Mouse (Mus musculus) colon, adult 2 months (tissue): ENCODE data around the gene Prl7a1. TPM values are rescaled to one million over a fixed set of nuclear protein-coding genes. Genes with fewer than 3 reads are reported as not detected.

ENCODE experiments used
- polyA plus RNA-seq: library from polyadenylated mRNA; depleted of rRNA; stranded (reverse); fragments of >200 nt; gene quantifications from 2 replicates; pipeline ENCODE4 v1.2.3, GENCODE M21; 2012; rRNA removed

Gene Prl7a1
- polyA plus RNA-seq = not detected in 2 replicates

DNA sequence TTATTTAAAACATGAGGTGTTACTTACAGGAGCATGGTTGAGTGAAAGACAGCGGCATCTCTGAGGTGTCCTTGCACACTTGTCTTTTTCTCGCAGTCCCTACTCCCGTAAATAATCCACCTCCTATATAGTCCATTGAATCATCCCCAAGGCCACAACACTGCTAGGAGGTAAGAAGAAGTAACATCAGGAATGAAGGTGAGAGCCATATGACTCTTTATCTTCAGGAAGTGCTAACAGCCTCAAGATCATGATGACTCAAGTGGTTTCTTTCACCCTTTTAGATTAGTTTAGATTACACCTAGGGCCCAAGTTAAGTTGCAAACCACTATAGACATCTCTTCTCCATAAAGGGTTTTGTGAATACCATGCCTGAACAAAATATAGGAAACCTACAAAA lies at the start of gene Prl7a1:
Gene Prl7a1 (minus strand): TSS at position 101 of the 400 bp plus-strand sequence.

GRCm38 (mm10) chr13:27667936-27668335 lies 25.6 kb upstream of the Prl7a1 start, which contains the start of gene Prl7a2:
TSS of gene Prl7a2 (minus strand) at chr13:27668036.

GRCm38 (mm10) chr13:27610482-27610881 lies 31.8 kb downstream of the Prl7a1 start, which contains the start of gene Prl7b1:
TSS of gene Prl7b1 (minus strand) at chr13:27610582.

Other genes starting within 250 kb of the Prl7a1 start
- gene Prl8a6, start 203.8 kb downstream of the Prl7a1 start, polyA plus RNA-seq = not detected in 2 replicates
- gene Prl8a8, start 129.3 kb downstream of the Prl7a1 start, polyA plus RNA-seq = not detected in 2 replicates
- not detected in 2 replicates for gene Prl8a9, start 77.9 kb downstream of the Prl7a1 start, polyA plus RNA-seq
- gene Prl8a1, start 60.3 kb downstream of the Prl7a1 start, polyA plus RNA-seq = not detected in 2 replicates
- gene Prl7b1, start 31.9 kb downstream of the Prl7a1 start, polyA plus RNA-seq = not detected in 2 replicates
- not detected in 2 replicates for gene Prl7a2, start 25.5 kb upstream of the Prl7a1 start, polyA plus RNA-seq
- gene Prl7d1, start 74.2 kb upstream of the Prl7a1 start, polyA plus RNA-seq = not detected in 2 replicates
- gene Prl7c1, start 138.3 kb upstream of the Prl7a1 start, polyA plus RNA-seq = not detected in 2 replicates
- gene Prl2a1, start 159.2 kb upstream of the Prl7a1 start, polyA plus RNA-seq = not detected in 2 replicates
- not detected in 2 replicates for gene Prl2c1, start 206.8 kb upstream of the Prl7a1 start, polyA plus RNA-seq